Mouse (Mus musculus) cerebellum, adult 9-11 months (tissue): ENCODE data around the gene Mobp.

ENCODE experiments used
- DNase-seq: peaks from one replicate; pipeline ENCODE4 v3.0.0; 2022

Gene Mobp

GRCm38 (mm10) chr9:120214978-120215495 lies 65.5 kb downstream of the Mobp start:
- DNase-seq = no peak

GRCm38 (mm10) chr9:120219411-120219810 lies 69.9 kb downstream of the Mobp start:
- DNase-seq = no peak
